7 mouse cellular contexts compared by ENCODE assay signal in genomic region chr17:74717091-74717617, GRCm38 (mm10). TPM values are rescaled to one million over a fixed set of nuclear protein-coding genes. Genes with fewer than 3 reads are reported as not detected.
DNase-seq lines count a peak whose midpoint lies in the region; ATAC-seq and TF ChIP-seq lines count a peak whose summit lies in the region.

No protein-coding gene starts in this region.

- 9% methylated on average over 14 of the region's 14 CpGs for WGBS in lung, postnatal 0 days
- WGBS in forebrain, embryonic 11.5 days, result 10% methylated on average over 14 of the region's 14 CpGs
- WGBS in limb, embryonic 13.5 days, result 6% methylated on average over 14 of the region's 14 CpGs
- 8% methylated on average over 14 of the region's 14 CpGs for WGBS in stomach, embryonic 15.5 days

- ATAC-seq in lung, postnatal 0 days, result peak; percentile 61
- ATAC-seq in forebrain, embryonic 11.5 days (replicated peaks; ENCODE audit: low FRiP score), result peak; percentile 4; the same call in 1 of the 2 replicates
- no peak; the same call in 1 of the 2 replicates for ATAC-seq in limb, embryonic 13.5 days (ENCODE audit: low FRiP score, low read depth)
- no peak for ATAC-seq in stomach, embryonic 15.5 days (ENCODE audit: insufficient read depth, low FRiP score, low read depth)

- no peak for TF ChIP-seq CTCF in lung, postnatal 0 days (IDR thresholded peaks at IDR 0.05)

- no peaks in the 10 kb centered on the region for H3K36me3 ChIP-seq in lung, postnatal 0 days (ENCODE audit: insufficient read depth, low read length)
- no peaks in the 10 kb centered on the region for H3K36me3 ChIP-seq in forebrain, embryonic 11.5 days (ENCODE audit: control insufficient read depth, insufficient read depth, low read length)
- peaks cover 16% of the 10 kb centered on the region for H3K36me3 ChIP-seq in limb, embryonic 13.5 days
- peaks cover 3% of the 10 kb centered on the region; the same call in 1 of the 2 replicates for H3K36me3 ChIP-seq in stomach, embryonic 15.5 days

- H3K4me3 ChIP-seq in lung, postnatal 0 days (ENCODE audit: low read depth, low read length), result peak overlapping the region; percentile 61
- H3K4me3 ChIP-seq in forebrain, embryonic 11.5 days (ENCODE audit: low read depth, low read length), result peak overlapping the region; percentile 86
- peak overlapping the region; percentile 73 for H3K4me3 ChIP-seq in limb, embryonic 13.5 days
- H3K4me3 ChIP-seq in stomach, embryonic 15.5 days (replicated peaks), result peak overlapping the region; percentile 67

- H3K4me1 ChIP-seq in lung, postnatal 0 days (ENCODE audit: insufficient read depth, low read depth, low read length), result no peaks in the 10 kb centered on the region
- H3K4me1 ChIP-seq in forebrain, embryonic 11.5 days (replicated peaks; ENCODE audit: control insufficient read depth, insufficient read depth, low read length), result no peaks in the 10 kb centered on the region
- H3K4me1 ChIP-seq in limb, embryonic 13.5 days, result peaks cover 8% of the 10 kb centered on the region
- H3K4me1 ChIP-seq in stomach, embryonic 15.5 days, result no peaks in the 10 kb centered on the region

- H3K27me3 ChIP-seq in lung, postnatal 0 days (replicated peaks; ENCODE audit: insufficient read depth, low read length), result no peaks in the 10 kb centered on the region
- no peaks in the 10 kb centered on the region for H3K27me3 ChIP-seq in forebrain, embryonic 11.5 days (ENCODE audit: control insufficient read depth, insufficient read depth, low read length)
- no peaks in the 10 kb centered on the region for H3K27me3 ChIP-seq in limb, embryonic 13.5 days
- no peaks in the 10 kb centered on the region for H3K27me3 ChIP-seq in stomach, embryonic 15.5 days (replicated peaks)

- H3K9ac ChIP-seq in lung, postnatal 0 days (replicated peaks; ENCODE audit: low read depth), result 0 out of 2 replicates have a peak overlapping the region, but pooled peaks have one; percentile 17
- H3K9ac ChIP-seq in forebrain, embryonic 11.5 days (ENCODE audit: low read length), result peak overlapping the region; percentile 39
- H3K9ac ChIP-seq in limb, embryonic 13.5 days, result peak overlapping the region; percentile 68
- peak overlapping the region; percentile 44; the same call in 1 of the 2 replicates for H3K9ac ChIP-seq in stomach, embryonic 15.5 days

- no peaks in the 10 kb centered on the region for H3K9me3 ChIP-seq in lung, postnatal 0 days (ENCODE audit: low read length)
- no peaks in the 10 kb centered on the region for H3K9me3 ChIP-seq in forebrain, embryonic 11.5 days (ENCODE audit: control insufficient read depth, low read length)
- H3K9me3 ChIP-seq in limb, embryonic 13.5 days, result no peaks in the 10 kb centered on the region
- H3K9me3 ChIP-seq in stomach, embryonic 15.5 days, result no peaks in the 10 kb centered on the region

- peak overlapping the region; percentile 87 for H3K4me2 ChIP-seq in lung, postnatal 0 days (replicated peaks; ENCODE audit: low read depth, low read length)
- H3K4me2 ChIP-seq in forebrain, embryonic 11.5 days (ENCODE audit: low read depth, low read length, severe bottlenecking), result peak overlapping the region; percentile 67
- peak overlapping the region; percentile 87 for H3K4me2 ChIP-seq in limb, embryonic 13.5 days (replicated peaks)
- H3K4me2 ChIP-seq in stomach, embryonic 15.5 days, result peak overlapping the region; percentile 75

- H3K27ac ChIP-seq in lung, postnatal 0 days (ENCODE audit: low read length), result no peak overlapping the region
- no peak overlapping the region for H3K27ac ChIP-seq in forebrain, embryonic 11.5 days (ENCODE audit: low read depth, low read length)
- no peak overlapping the region for H3K27ac ChIP-seq in limb, embryonic 13.5 days
- no peak overlapping the region; the same call in 1 of the 2 replicates for H3K27ac ChIP-seq in stomach, embryonic 15.5 days

- DNase-seq in lung, postnatal 0 days (ENCODE audit: low spot score), result no peak
- DNase-seq in lung, postnatal 14 days, result no peak
- DNase-seq in forebrain, embryonic 11.5 days (ENCODE audit: low spot score), result no peak
- no peak for DNase-seq in embryo, embryonic 9.5 days (ENCODE audit: extremely low spot score)
- DNase-seq in ovary, postnatal 14 days (ENCODE audit: low spot score), result no peak

- TF ChIP-seq EP300 in lung, postnatal 0 days (IDR thresholded peaks at IDR 0.05), result no peak

RNA-seq across cellular contexts. Expression of gene Ttc27, which starts 0.4 kb away (rescaled TPM):
- 8.6 and 8.8 TPM in 2 replicates for polyA plus RNA-seq in lung, postnatal 0 days (2015; fragmentation: Nextera tagmentation; extraction: Ambion mirVana)
- polyA plus RNA-seq in forebrain, embryonic 11.5 days (2014; fragmentation: Nextera tagmentation; extraction: Ambion mirVana), result 23.5 and 26.1 TPM in 2 replicates
- polyA plus RNA-seq in limb, embryonic 13.5 days (2015; fragmentation: Nextera tagmentation; extraction: Ambion mirVana), result 23.4 and 24.6 TPM in 2 replicates
- 21.6 and 22.3 TPM in 2 replicates for polyA plus RNA-seq in stomach, embryonic 15.5 days (2015; fragmentation: Nextera tagmentation; extraction: Ambion mirVana)

Comparison
In these comparisons a context has a peak if more than half of its experiments do, and no peak if none do; other contexts are left out.
1. ATAC-seq: peak in lung, postnatal 0 days (single experiment) and forebrain, embryonic 11.5 days (single experiment); none in limb, embryonic 13.5 days (single experiment) and stomach, embryonic 15.5 days (single experiment).
2. H3K9ac ChIP-seq: peak in every context shown above with its lines; median percentile 68 in limb, embryonic 13.5 days; 44 in stomach, embryonic 15.5 days; 39 in forebrain, embryonic 11.5 days; 17 in lung, postnatal 0 days.
3. Peak in every context shown above with its lines, with median percentiles within 50 percentile points of each other: H3K4me2 ChIP-seq and H3K4me3 ChIP-seq.